Mouse (Mus musculus): ENCODE results near the gene Cyp4b1. TPM values are rescaled to one million over a fixed set of nuclear protein-coding genes. Genes with fewer than 3 reads are reported as not detected.
"Not testable (repeated sequence)": the region's sequence is repeated elsewhere in the genome, so short reads cannot be mapped to it uniquely, and the experiment has no call there.

The Cyp4b1 gene
- total RNA-seq (2014; fragmentation: Nextera tagmentation) (not detected in 2 replicates), total RNA-seq (2017) (not detected in 2 replicates)

DNA sequence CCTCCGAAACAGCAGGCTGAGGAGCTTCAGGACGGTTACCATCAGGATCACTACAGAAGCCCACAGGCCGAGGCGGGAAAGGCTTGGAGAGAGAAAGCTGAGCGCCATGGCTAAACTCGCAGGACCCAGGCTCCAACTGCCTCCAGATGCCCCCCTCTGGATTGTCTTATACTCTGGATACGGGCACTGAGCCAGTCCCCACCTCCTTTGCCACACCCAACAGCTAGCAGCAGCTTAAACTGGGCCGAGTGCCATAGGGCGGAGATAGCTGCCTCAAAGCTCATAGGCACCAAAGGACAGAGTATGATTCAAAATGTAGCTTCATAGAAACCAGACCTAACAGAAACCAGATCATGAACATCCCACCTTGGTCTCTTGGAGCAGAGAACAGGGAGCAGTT lies at the start of gene Cyp4b1:
Gene Cyp4b1 (minus strand): TSS at position 144 of the 400 bp plus-strand sequence.
- peak; percentile 99 for ATAC-seq (replicated peaks; ENCODE audit: low FRiP score, low TSS enrichment, poor library complexity, severe bottlenecking)

GRCm38 (mm10) chr4:115686299-115686698 lies 38.8 kb upstream of the Cyp4b1 start:
- no peak for ATAC-seq (replicated peaks; ENCODE audit: low FRiP score, low TSS enrichment, poor library complexity, severe bottlenecking)

DNA sequence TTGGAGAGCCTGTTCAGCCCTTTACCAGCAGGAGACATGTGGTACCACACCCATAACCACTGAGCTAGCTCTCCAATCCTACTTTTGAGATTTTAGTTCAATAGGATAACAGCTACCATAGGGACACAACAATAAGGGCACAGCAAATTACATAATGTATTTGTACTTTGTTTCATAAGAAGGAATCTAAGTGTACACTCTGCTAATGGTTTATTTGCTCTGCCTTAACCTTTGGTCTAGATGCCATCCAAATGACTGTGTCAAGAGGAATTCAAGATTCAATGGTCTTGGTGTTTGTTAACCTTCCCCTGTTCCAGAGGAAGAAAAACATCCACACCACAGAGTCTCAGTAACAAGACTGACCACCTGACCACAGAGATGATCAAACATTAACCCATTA lies 11.7 kb upstream of the Cyp4b1 start:
- no peak for ATAC-seq (replicated peaks; ENCODE audit: low FRiP score, low TSS enrichment, poor library complexity, severe bottlenecking)

DNA sequence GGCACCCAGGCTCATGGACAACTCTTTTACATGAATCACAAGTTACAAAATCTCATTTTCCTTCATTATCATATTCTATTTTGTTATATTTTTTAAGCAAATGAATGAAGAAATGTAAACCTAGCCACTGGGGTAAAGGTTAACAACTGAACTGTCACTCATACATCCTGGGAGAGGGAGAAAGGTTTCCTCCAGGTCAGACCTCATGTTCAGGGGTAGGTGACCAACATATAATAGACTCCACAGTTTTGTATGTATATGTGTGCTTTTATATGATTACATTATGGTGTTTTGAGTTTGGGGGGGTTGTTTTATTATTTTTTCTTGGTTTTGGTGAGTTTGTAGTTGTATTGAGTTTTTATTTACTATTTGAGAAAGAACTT lies 10.3 kb upstream of the Cyp4b1 start:
- no peak for ATAC-seq (replicated peaks; ENCODE audit: low FRiP score, low TSS enrichment, poor library complexity, severe bottlenecking)

GRCm38 (mm10) chr4:115657104-115657866 lies 9.8 kb upstream of the Cyp4b1 start:
- ATAC-seq (replicated peaks; ENCODE audit: low FRiP score, low TSS enrichment, poor library complexity, severe bottlenecking): peak; percentile 89

- ATAC-seq (replicated peaks; ENCODE audit: low FRiP score, low TSS enrichment, poor library complexity, severe bottlenecking): not testable (repeated sequence)
Observed at GRCm38 (mm10) chr4:115656535-115656922, 9.0 kb upstream of the Cyp4b1 start.

DNA sequence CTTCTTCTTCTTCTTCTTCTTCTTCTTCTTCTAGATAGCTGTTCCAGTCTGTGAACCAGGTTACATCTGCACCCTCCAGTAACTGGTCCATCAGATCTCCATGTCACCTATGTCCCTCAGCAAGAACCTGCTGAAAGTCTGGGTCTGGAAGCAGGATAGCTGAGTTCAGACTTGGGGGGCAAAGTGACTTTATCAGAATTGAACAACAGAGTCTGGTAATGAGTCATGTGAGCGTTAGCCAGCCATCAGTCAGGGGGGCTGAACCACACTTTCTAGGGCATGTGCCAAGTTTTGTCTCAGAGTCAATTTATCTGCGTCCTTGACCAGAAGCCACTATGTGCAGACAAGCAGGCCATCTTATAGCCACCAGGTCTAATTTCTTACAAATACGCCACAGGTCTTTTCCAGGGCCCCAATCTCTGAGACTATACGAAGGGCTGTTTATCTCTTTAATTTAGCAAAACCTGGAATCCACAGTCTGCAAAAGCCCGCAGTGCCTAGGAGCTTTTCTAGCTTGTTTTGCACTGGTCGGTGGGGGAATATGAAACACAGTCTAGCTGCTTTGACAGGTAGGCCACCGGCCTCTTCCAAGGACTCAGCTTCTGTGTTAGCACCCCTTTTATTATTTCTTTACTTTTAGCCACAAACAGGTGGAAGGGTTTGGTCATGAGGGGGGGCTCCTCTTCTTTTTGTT lies 8.5 kb upstream of the Cyp4b1 start:
- ATAC-seq (replicated peaks; ENCODE audit: low FRiP score, low TSS enrichment, poor library complexity, severe bottlenecking): not testable (repeated sequence)

DNA sequence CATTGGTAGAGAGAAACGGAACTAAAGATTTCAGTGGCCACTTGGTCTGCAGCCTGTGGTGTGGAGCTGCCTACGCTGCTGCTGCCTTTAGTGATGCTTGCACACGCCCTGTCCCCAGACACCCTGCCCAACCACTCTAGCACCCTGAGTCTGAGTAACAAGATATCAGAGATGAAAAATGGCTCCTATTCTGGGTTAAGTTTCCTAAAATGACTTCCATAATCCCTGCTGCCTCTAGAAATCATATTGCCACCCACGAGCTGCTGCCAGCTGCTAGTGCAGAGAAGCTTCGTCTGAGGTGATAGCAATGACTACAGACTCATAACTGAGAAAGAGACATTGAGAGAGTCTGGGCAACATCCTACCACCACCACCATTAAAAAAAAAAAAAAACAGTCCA lies 3.3 kb upstream of the Cyp4b1 start:
- no peak for ATAC-seq (replicated peaks; ENCODE audit: low FRiP score, low TSS enrichment, poor library complexity, severe bottlenecking)

GRCm38 (mm10) chr4:115649344-115649743 lies 1.8 kb upstream of the Cyp4b1 start:
- ATAC-seq (replicated peaks; ENCODE audit: low FRiP score, low TSS enrichment, poor library complexity, severe bottlenecking): no peak

DNA sequence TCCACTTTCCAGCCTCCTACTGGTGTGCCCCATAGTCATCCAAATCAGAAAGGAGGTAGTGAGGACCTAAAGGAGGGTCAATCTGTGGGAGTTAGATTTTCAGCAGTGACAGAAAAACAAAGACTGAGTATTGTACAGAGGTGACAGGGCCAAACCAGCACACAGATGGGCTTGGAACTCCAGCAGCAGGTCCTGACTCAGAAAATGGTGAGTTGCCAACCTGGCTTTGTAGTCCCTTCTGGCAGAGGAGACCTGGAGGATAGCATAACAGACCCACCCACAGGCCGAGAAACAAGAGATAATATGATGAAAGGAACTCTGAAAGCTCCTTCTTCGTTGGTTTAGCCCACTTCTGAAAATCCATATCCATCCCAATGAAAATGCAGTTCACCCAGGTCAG lies 1.2 kb upstream of the Cyp4b1 start:
- no peak for ATAC-seq (replicated peaks; ENCODE audit: low FRiP score, low TSS enrichment, poor library complexity, severe bottlenecking)

- no peak for ATAC-seq (replicated peaks; ENCODE audit: low FRiP score, low TSS enrichment, poor library complexity, severe bottlenecking)
Observed at GRCm38 (mm10) chr4:115645371-115645770, 2.2 kb downstream of the Cyp4b1 start.

- no peak for ATAC-seq (replicated peaks; ENCODE audit: low FRiP score, low TSS enrichment, poor library complexity, severe bottlenecking)
Observed at GRCm38 (mm10) chr4:115642967-115643754, 4.4 kb downstream of the Cyp4b1 start.

GRCm38 (mm10) chr4:115625560-115625959 lies 22.0 kb downstream of the Cyp4b1 start:
- ATAC-seq (replicated peaks; ENCODE audit: low FRiP score, low TSS enrichment, poor library complexity, severe bottlenecking): peak; percentile 78

DNA sequence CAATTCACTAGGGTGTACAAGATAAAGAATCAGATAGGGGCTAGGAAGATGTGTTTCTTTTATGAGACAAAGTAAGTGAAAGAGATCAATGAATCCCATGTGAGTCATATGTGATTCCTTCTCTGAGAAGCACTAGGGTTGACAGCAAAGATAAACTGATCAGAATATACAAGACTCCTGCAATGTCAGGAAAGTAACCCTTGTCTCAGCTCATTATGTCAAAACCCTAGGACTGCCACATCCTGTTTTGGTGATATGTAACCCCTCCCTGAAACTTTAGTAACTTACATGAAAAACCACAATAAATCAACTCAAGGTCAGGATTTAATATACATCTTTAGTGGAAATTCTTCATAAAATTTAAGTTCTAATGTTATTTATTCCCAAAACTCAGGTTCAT lies 33.5 kb downstream of the Cyp4b1 start:
- ATAC-seq (replicated peaks; ENCODE audit: low FRiP score, low TSS enrichment, poor library complexity, severe bottlenecking): no peak

- not testable (repeated sequence) for ATAC-seq (replicated peaks; ENCODE audit: low FRiP score, low TSS enrichment, poor library complexity, severe bottlenecking)
Observed at GRCm38 (mm10) chr4:115600611-115601010, 46.9 kb downstream of the Cyp4b1 start, which contains the start of gene Cyp4a32. Cyp4a32 (plus strand) TSS chr4:115600969.

DNA sequence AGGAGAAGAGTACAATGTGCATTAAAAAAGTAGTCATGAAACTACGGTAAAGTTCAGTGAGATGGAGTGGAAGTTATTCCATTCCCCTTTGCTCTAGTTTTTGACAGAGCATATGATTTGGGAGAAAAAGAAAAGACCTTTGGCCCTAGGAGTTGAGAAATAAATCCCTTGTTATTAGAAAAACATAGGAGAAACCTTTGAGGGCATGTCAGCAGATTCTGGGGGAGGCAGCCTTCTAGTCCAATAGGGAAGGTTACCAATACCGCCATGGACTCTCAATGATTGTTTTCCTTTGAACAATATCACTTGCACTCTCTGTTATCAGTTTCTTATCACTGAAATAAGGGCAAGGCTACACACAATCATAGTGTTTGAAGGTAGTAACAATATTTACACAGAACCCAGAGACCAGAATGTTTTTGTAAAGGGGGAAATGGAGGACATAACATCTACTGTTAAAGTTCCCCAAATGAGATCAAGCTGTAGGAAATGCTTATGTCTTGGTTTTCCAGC lies 50.6 kb downstream of the Cyp4b1 start:
- ATAC-seq (replicated peaks; ENCODE audit: low FRiP score, low TSS enrichment, poor library complexity, severe bottlenecking): no peak

GRCm38 (mm10) chr4:115596357-115596756 lies 51.2 kb downstream of the Cyp4b1 start:
- no peak for ATAC-seq (replicated peaks; ENCODE audit: low FRiP score, low TSS enrichment, poor library complexity, severe bottlenecking)

GRCm38 (mm10) chr4:115583036-115583435 lies 64.5 kb downstream of the Cyp4b1 start:
- peak; percentile 100 for ATAC-seq (replicated peaks; ENCODE audit: low FRiP score, low TSS enrichment, poor library complexity, severe bottlenecking)

- ATAC-seq (replicated peaks; ENCODE audit: low FRiP score, low TSS enrichment, poor library complexity, severe bottlenecking): no peak
Observed at GRCm38 (mm10) chr4:115575776-115576175, 71.7 kb downstream of the Cyp4b1 start.

GRCm38 (mm10) chr4:115575255-115575654 lies 72.3 kb downstream of the Cyp4b1 start:
- ATAC-seq (replicated peaks; ENCODE audit: low FRiP score, low TSS enrichment, poor library complexity, severe bottlenecking): no peak

Data from megakaryocyte-erythroid progenitor cell, adult 5-6 weeks (primary cell).